Mouse (Mus musculus) forebrain, postnatal 0 days (tissue): ENCODE measurements around the gene Olfr1183. TPM values are rescaled to one million over a fixed set of nuclear protein-coding genes. Genes with fewer than 3 reads are reported as not detected.

Source experiments
- ATAC-seq: fragments of 200-750 bp; cut with Nextera tagmentation; 2 replicates; pipeline ENCODE4 v1.8.0; 2017; ENCODE audit warnings: mild to moderate bottlenecking, moderate library complexity
- DNase-seq: peaks from one replicate; pipeline ENCODE4 v3.0.0-alpha.2; 2015
- H3K27ac ChIP-seq: fragments of 300-500 bp; sonication (generic); 2 replicates; pipeline ENCODE4 v1.5.1; 2014; ENCODE audit warnings: low read depth, mild to moderate bottlenecking, antibody characterized with exemption, low read length, moderate library complexity, mixed read lengths
- H3K27me3 ChIP-seq: fragments of 300-500 bp; sonication (generic); 2 replicates; pipeline ENCODE4 v1.6.1; 2014; ENCODE audit warnings: mild to moderate bottlenecking, low read length, mixed read lengths; ENCODE audit not compliant: insufficient read depth
- H3K36me3 ChIP-seq: fragments of 300-500 bp; sonication (generic); 2 replicates; pipeline ENCODE4 v1.6.1; 2014; ENCODE audit warnings: mild to moderate bottlenecking, moderate library complexity; ENCODE audit not compliant: insufficient read depth
- H3K4me1 ChIP-seq: fragments of 300-500 bp; sonication (generic); 2 replicates; pipeline ENCODE4 v1.6.1; 2014; ENCODE audit warnings: antibody characterized with exemption; ENCODE audit not compliant: insufficient read depth
- H3K4me2 ChIP-seq: fragments of 300-500 bp; sonication (generic); 2 replicates; pipeline ENCODE4 v1.6.1; 2014; ENCODE audit warnings: low read depth, mild to moderate bottlenecking, moderate library complexity
- H3K4me3 ChIP-seq: fragments of 300-500 bp; sonication (generic); 2 replicates; pipeline ENCODE4 v1.5.1; 2014; ENCODE audit warnings: low read depth, low read length, mixed read lengths
- H3K9ac ChIP-seq: fragments of 300-500 bp; sonication (generic); 2 replicates; pipeline ENCODE4 v1.6.1; 2014; ENCODE audit warnings: mild to moderate bottlenecking
- H3K9me3 ChIP-seq: fragments of 300-500 bp; sonication (generic); 2 replicates; pipeline ENCODE4 v1.6.1; 2016; ENCODE audit warnings: low read length
- CTCF ChIP-seq: sonication (generic); IDR thresholded peaks from 2 replicates; pipeline ENCODE4 v1.5.1; 2016; ENCODE audit warnings: antibody characterized with exemption, control low read depth, low read depth
- WGBS: fragments of 180-500 bp; shearing (Covaris S2); extraction: QIAGEN DNeasy Blood & Tissue Kit; methylation state at CpG from one replicate; pipeline ENCODE4 v1.1.7; 2014; 5-methylcytosine and 5-hydroxymethylcytosine counted together
- polyA plus RNA-seq: library from polyadenylated mRNA; unstranded; fragments of >200 nt; fragmentation: Nextera tagmentation; extraction: Ambion mirVana; gene quantifications from 2 replicates; pipeline ENCODE4 v1.2.1, GENCODE M21; 2015
- total RNA-seq: library from RNA; depleted of rRNA; stranded (reverse); fragments of >200 nt; gene quantifications from 2 replicates; pipeline ENCODE4 v1.2.3, GENCODE M21; 2014; rRNA removed

Gene Olfr1183
- total and polyA plus RNA-seq, 2 experiments from 2014 or later: not detected

DNA sequence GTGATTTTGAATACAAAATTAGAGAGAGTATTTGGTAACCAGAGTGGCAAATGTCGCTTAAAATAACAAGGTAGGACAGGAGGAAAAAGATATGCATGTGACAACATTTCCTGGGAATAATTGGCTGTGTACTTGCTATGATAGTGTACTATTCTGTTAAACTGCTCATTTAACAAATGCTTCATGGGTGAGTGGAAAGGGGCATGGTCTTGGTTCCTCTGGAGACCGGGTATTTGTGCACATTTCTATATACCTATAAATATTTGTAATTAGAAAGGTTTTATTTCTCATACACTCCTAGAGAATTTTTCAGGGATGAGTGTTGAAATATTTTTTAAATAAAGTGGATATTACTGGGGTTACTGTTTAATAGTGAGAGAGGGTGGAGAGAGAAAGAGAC lies 63.6 kb downstream of the Olfr1183 start, which contains the start of gene Olfr1186:
Olfr1186 (plus strand) TSS at position 301 of the 400 bp plus-strand sequence.
- Histone ChIP-seq H3K4me1 (no peaks in the 10 kb centered on the region), H3K9me3 (no peaks in the 10 kb centered on the region)
- no peak for DNase-seq

More for the DNA sequence above, 63.6 kb downstream of the Olfr1183 start, which contains the start of gene Olfr1186:
- ATAC-seq: no peak
- H3K27me3 ChIP-seq: no peaks in the 10 kb centered on the region
- H3K4me2 ChIP-seq: no peak within 1 kb of the TSS
- TF ChIP-seq CTCF: no peak
- H3K36me3 ChIP-seq: no peaks in the 10 kb centered on the region
- H3K27ac ChIP-seq: no peak within 1 kb of the TSS
- 85% methylated on average over 2 of the region's 2 CpGs for WGBS
- H3K4me3 ChIP-seq: no peak within 1 kb of the TSS
- no peak within 1 kb of the TSS for H3K9ac ChIP-seq

Other genes starting within 250 kb of the Olfr1183 start
- not detected in 2 replicates for gene Olfr1170, start 226.5 kb upstream of the Olfr1183 start, total RNA-seq
- gene Olfr1170, start 226.5 kb upstream of the Olfr1183 start, polyA plus RNA-seq: not detected in 2 replicates
- gene Olfr1173, start 175.0 kb upstream of the Olfr1183 start, total RNA-seq: not detected in 2 replicates
- not detected in 2 replicates for gene Olfr1173, start 175.0 kb upstream of the Olfr1183 start, polyA plus RNA-seq
- not detected in 2 replicates for gene Olfr1174-ps, start 139.7 kb upstream of the Olfr1183 start, total RNA-seq
- not detected in 2 replicates for gene Olfr1174-ps, start 139.7 kb upstream of the Olfr1183 start, polyA plus RNA-seq
- not detected in 2 replicates for gene Olfr1175-ps, start 127.7 kb upstream of the Olfr1183 start, total RNA-seq
- gene Olfr1175-ps, start 127.7 kb upstream of the Olfr1183 start, polyA plus RNA-seq: not detected in 2 replicates
- not detected in 2 replicates for gene Olfr1176, start 118.1 kb upstream of the Olfr1183 start, total RNA-seq
- not detected in 2 replicates for gene Olfr1176, start 118.1 kb upstream of the Olfr1183 start, polyA plus RNA-seq
- not detected in 2 replicates for gene Olfr1177-ps, start 108.4 kb upstream of the Olfr1183 start, total RNA-seq
- gene Olfr1177-ps, start 108.4 kb upstream of the Olfr1183 start, polyA plus RNA-seq: not detected in 2 replicates
- not detected in 2 replicates for gene Olfr1178, start 67.8 kb upstream of the Olfr1183 start, total RNA-seq
- gene Olfr1178, start 67.8 kb upstream of the Olfr1183 start, polyA plus RNA-seq: not detected in 2 replicates
- not detected in 2 replicates for gene Olfr1179, start 48.4 kb upstream of the Olfr1183 start, total RNA-seq
- gene Olfr1179, start 48.4 kb upstream of the Olfr1183 start, polyA plus RNA-seq: not detected in 2 replicates
- gene Olfr1180, start 35.7 kb upstream of the Olfr1183 start, total RNA-seq: not detected in 2 replicates
- gene Olfr1180, start 35.7 kb upstream of the Olfr1183 start, polyA plus RNA-seq: not detected in 2 replicates
- not detected in 2 replicates for gene Olfr1181, start 28.7 kb upstream of the Olfr1183 start, total RNA-seq
- gene Olfr1181, start 28.7 kb upstream of the Olfr1183 start, polyA plus RNA-seq: not detected in 2 replicates
- not detected in 2 replicates for gene Gm13757, start 5.7 kb upstream of the Olfr1183 start, total RNA-seq
- gene Gm13757, start 5.7 kb upstream of the Olfr1183 start, polyA plus RNA-seq: not detected in 2 replicates
- gene Olfr1184, start 28.7 kb downstream of the Olfr1183 start, total RNA-seq: not detected in 2 replicates
- not detected in 2 replicates for gene Olfr1184, start 28.7 kb downstream of the Olfr1183 start, polyA plus RNA-seq
- not detected in 2 replicates for gene Olfr1185-ps1, start 38.5 kb downstream of the Olfr1183 start, total RNA-seq
- gene Olfr1185-ps1, start 38.5 kb downstream of the Olfr1183 start, polyA plus RNA-seq: not detected in 2 replicates
- not detected in 2 replicates for gene Olfr1186, start 63.7 kb downstream of the Olfr1183 start, total RNA-seq
- not detected in 2 replicates for gene Olfr1186, start 63.7 kb downstream of the Olfr1183 start, polyA plus RNA-seq
- gene Olfr1188, start 102.1 kb downstream of the Olfr1183 start, total RNA-seq: not detected in 2 replicates
- not detected in 2 replicates for gene Olfr1188, start 102.1 kb downstream of the Olfr1183 start, polyA plus RNA-seq
- 0.19 TPM in 1 of 2 replicates, not detected in the other for gene Olfr1189, start 131.6 kb downstream of the Olfr1183 start, total RNA-seq
- not detected in 2 replicates for gene Olfr1189, start 131.6 kb downstream of the Olfr1183 start, polyA plus RNA-seq
- gene Olfr1191-ps1, start 185.7 kb downstream of the Olfr1183 start, total RNA-seq: not detected in 2 replicates
- gene Olfr1191-ps1, start 185.7 kb downstream of the Olfr1183 start, polyA plus RNA-seq: not detected in 2 replicates
- gene Olfr1192-ps1, start 193.6 kb downstream of the Olfr1183 start, total RNA-seq: not detected in 2 replicates
- gene Olfr1192-ps1, start 193.6 kb downstream of the Olfr1183 start, polyA plus RNA-seq: not detected in 2 replicates
- not detected in 2 replicates for gene Olfr1193, start 220.8 kb downstream of the Olfr1183 start, total RNA-seq
- gene Olfr1193, start 220.8 kb downstream of the Olfr1183 start, polyA plus RNA-seq: not detected in 2 replicates
- not detected in 2 replicates for gene Olfr1195, start 234.3 kb downstream of the Olfr1183 start, total RNA-seq
- not detected in 2 replicates for gene Olfr1195, start 234.3 kb downstream of the Olfr1183 start, polyA plus RNA-seq
- gene Olfr1196, start 249.7 kb downstream of the Olfr1183 start, total RNA-seq: not detected in 2 replicates
- gene Olfr1196, start 249.7 kb downstream of the Olfr1183 start, polyA plus RNA-seq: not detected in 2 replicates